Mouse (Mus musculus) stomach, embryonic 14.5 days (tissue): ENCODE measurements around the gene Rpl31. TPM values are rescaled to one million over a fixed set of nuclear protein-coding genes. Genes with fewer than 3 reads are reported as not detected.

Experiments used
- ATAC-seq: fragments of 200-750 bp; cut with Nextera tagmentation; 2 replicates; pipeline ENCODE4 v1.8.0; 2017; ENCODE audit warnings: low read depth, moderate TSS enrichment; ENCODE audit not compliant: insufficient number of reproducible peaks, insufficient read depth, low FRiP score
- H3K27ac ChIP-seq: fragments of 300-500 bp; sonication (generic); 2 replicates; pipeline ENCODE4 v1.5.1; 2014; ENCODE audit warnings: mild to moderate bottlenecking, low read length, moderate library complexity, mixed read lengths
- H3K27me3 ChIP-seq: fragments of 300-500 bp; sonication (generic); 2 replicates; pipeline ENCODE4 v1.6.1; 2014; ENCODE audit warnings: low read length, control low read depth, mixed read lengths; ENCODE audit not compliant: control insufficient read depth, insufficient read depth
- H3K36me3 ChIP-seq: fragments of 300-500 bp; sonication (generic); 2 replicates; pipeline ENCODE4 v1.6.1; 2014; ENCODE audit warnings: mild to moderate bottlenecking, control low read depth, low read length, moderate library complexity, mixed read lengths; ENCODE audit not compliant: control insufficient read depth, insufficient read depth
- H3K4me1 ChIP-seq: fragments of 300-500 bp; sonication (generic); 2 replicates; pipeline ENCODE4 v1.6.1; 2014; ENCODE audit warnings: low read length, control low read depth, mixed read lengths; ENCODE audit not compliant: control insufficient read depth, insufficient read depth
- H3K4me2 ChIP-seq: fragments of 300-500 bp; sonication (generic); replicated peaks from 2 replicates; pipeline ENCODE4 v1.6.1; 2014; ENCODE audit warnings: low read depth, low read length, control low read depth
- H3K4me3 ChIP-seq: fragments of 300-500 bp; sonication (generic); 2 replicates; pipeline ENCODE4 v1.5.1; 2014; ENCODE audit warnings: low read depth, low read length, control low read depth
- H3K9ac ChIP-seq: fragments of 300-500 bp; sonication (generic); replicated peaks from 2 replicates; pipeline ENCODE4 v1.6.1; 2014; ENCODE audit warnings: low read depth, mild to moderate bottlenecking, control low read depth, low read length, moderate library complexity, mixed read lengths
- H3K9me3 ChIP-seq: fragments of 300-500 bp; sonication (generic); 2 replicates; pipeline ENCODE4 v1.6.1; 2016; ENCODE audit warnings: low read depth, low read length, control low read depth; ENCODE audit not compliant: control insufficient read depth
- WGBS: fragments of 180-500 bp; shearing (Covaris S2); extraction: QIAGEN DNeasy Blood & Tissue Kit; methylation state at CpG from one replicate; pipeline ENCODE4 v1.1.7; 2014; 5-methylcytosine and 5-hydroxymethylcytosine counted together
- polyA plus RNA-seq: library from polyadenylated mRNA; unstranded; fragments of >200 nt; fragmentation: Nextera tagmentation; extraction: Ambion mirVana; gene quantifications from 2 replicates; pipeline ENCODE4 v1.2.1, GENCODE M21; 2014

The Rpl31 gene
- polyA plus RNA-seq, 1 experiment from 2014 or later = 805 TPM

DNA sequence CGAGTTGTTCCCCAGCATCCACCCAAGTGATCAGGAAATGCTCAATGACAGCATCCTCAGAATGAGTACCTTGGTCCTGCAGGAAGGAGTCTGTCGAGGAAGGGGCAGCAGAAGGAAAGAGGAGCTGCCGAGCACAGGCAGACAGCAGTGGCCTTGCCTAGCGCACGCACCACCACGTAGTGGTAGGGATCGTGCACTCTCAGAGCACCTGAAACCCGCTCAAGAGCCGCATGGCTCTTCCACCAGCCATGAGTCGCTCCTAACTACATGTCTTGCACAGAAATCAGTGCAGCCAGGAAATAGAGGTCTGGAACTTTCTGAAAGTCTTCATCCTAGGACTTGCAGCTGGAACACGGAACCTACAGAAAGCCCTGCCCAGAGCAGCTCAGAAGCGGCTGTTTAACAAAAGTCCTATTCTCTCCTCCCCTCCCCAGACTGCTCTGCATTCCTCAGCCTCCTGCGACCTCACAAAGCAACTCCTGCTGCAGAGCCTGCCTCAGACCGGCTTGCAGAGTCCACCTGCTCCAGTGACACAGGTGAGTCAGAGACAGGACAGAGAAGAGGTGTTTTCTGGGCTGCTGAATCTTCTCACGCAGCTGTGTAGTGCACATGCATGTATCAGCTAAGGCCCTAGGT lies 32.0 kb upstream of the Rpl31 start:
- no peaks in the 10 kb centered on the region for H3K27me3 ChIP-seq
- no peak overlapping the region for H3K9ac ChIP-seq
- H3K4me3 ChIP-seq = no peak overlapping the region
- 24% methylated on average over 15 of the region's 15 CpGs for WGBS
- no peaks in the 10 kb centered on the region for H3K36me3 ChIP-seq
- H3K4me2 ChIP-seq = no peak overlapping the region
- peak; percentile 33; the same call in 1 of the 2 replicates for ATAC-seq
- no peak overlapping the region for H3K27ac ChIP-seq
- no peaks in the 10 kb centered on the region for H3K4me1 ChIP-seq
- H3K9me3 ChIP-seq = no peaks in the 10 kb centered on the region

- H3K36me3 ChIP-seq = no peaks in the 10 kb centered on the region
- H3K4me1 ChIP-seq = no peaks in the 10 kb centered on the region
- H3K27me3 ChIP-seq = no peaks in the 10 kb centered on the region
- no peak overlapping the region for H3K9ac ChIP-seq
- H3K9me3 ChIP-seq = no peaks in the 10 kb centered on the region
- no peak overlapping the region for H3K4me3 ChIP-seq
- 83% methylated on average over 8 of the region's 8 CpGs for WGBS
- no peak overlapping the region for H3K27ac ChIP-seq
- H3K4me2 ChIP-seq = no peak overlapping the region
- no peak for ATAC-seq
Observed at GRCm38 (mm10) chr1:39336788-39337187, 30.9 kb upstream of the Rpl31 start.

DNA sequence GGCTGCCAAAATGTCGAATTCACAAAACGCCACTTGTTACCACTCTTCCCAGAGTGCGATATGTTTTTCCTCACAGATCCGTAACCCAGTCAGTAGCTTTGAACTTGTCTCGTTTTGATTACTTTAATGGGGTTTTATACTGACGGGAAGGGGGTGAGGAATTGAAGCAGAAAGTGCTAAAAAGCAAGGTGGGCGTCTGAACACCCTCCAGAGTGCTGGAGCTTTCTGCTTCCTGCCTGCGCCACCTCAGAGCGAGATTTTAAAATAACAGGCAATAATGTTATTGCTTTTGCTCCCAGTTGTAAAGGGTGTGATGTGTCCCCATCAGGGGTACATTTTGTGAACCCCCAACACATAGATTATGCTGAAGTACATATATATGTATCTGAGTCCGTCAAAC lies 28.8 kb upstream of the Rpl31 start:
- ATAC-seq = no peak
- Histone ChIP-seq H3K9me3 (no peaks in the 10 kb centered on the region), H3K4me2 (no peak overlapping the region), H3K36me3 (no peaks in the 10 kb centered on the region), H3K27ac (no peak overlapping the region), H3K4me1 (no peaks in the 10 kb centered on the region), H3K9ac (no peak overlapping the region), H3K27me3 (no peaks in the 10 kb centered on the region), H3K4me3 (no peak overlapping the region)
- 70% methylated on average over 10 of the region's 10 CpGs for WGBS

DNA sequence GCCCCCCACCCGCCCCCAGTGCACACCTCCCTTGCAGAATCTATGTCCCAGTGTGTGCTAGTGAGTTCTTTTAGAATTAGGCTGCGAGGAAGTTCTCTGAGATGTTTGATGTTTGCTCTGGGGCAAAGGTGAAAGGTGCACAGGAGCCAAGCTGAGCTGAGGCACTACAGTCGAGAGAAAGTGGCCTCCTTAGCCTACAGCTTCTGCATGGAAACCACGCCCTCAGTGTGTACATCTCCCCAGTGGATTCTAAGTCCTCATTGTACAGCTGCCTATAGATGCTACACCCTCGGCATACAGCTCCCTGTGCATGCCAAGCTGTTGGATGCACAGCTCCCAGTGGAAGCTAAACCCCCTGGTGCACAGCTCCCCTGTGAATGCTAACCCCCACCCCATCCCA lies 28.2 kb upstream of the Rpl31 start:
- Histone ChIP-seq H3K4me1 (no peaks in the 10 kb centered on the region), H3K4me2 (no peak overlapping the region), H3K36me3 (no peaks in the 10 kb centered on the region), H3K9me3 (no peaks in the 10 kb centered on the region), H3K27me3 (no peaks in the 10 kb centered on the region), H3K9ac (no peak overlapping the region), H3K27ac (no peak overlapping the region), H3K4me3 (no peak overlapping the region)
- WGBS = 41% methylated on average over 5 of the region's 5 CpGs
- no peak for ATAC-seq

- WGBS = 61% methylated on average over 6 of the region's 6 CpGs
- no peak overlapping the region for H3K4me3 ChIP-seq
- no peak for ATAC-seq
- H3K4me1 ChIP-seq = no peaks in the 10 kb centered on the region
- H3K9me3 ChIP-seq = no peaks in the 10 kb centered on the region
- H3K27ac ChIP-seq = no peak overlapping the region
- no peaks in the 10 kb centered on the region for H3K36me3 ChIP-seq
- H3K27me3 ChIP-seq = no peaks in the 10 kb centered on the region
- no peak overlapping the region for H3K9ac ChIP-seq
- no peak overlapping the region for H3K4me2 ChIP-seq
Observed at GRCm38 (mm10) chr1:39340156-39340555, 27.5 kb upstream of the Rpl31 start.

DNA sequence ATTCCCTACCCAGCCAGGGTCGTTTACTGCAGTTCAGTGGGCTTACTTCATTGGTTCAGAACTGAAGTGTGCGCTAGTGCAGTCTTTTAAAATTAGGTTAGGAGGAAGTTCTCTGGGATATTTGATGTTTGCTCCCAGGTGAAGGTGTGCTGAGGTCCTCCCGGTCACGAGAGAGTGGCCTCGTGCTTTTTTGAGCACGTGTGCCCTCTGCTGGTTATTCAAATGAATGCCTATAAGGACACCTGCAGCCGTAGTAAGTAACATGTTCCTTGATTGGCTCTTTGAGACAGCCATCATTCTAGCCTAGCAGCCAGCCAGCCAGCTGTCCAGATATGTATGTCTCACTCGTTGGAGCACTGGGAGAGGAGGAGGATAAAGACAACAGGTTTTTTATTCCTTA lies 27.0 kb upstream of the Rpl31 start:
- 14% methylated on average over 8 of the region's 8 CpGs for WGBS
- H3K4me3 ChIP-seq = no peak overlapping the region
- H3K4me1 ChIP-seq = no peaks in the 10 kb centered on the region
- no peak overlapping the region for H3K9ac ChIP-seq
- no peak for ATAC-seq
- H3K27me3 ChIP-seq = no peaks in the 10 kb centered on the region
- no peaks in the 10 kb centered on the region for H3K9me3 ChIP-seq
- H3K27ac ChIP-seq = no peak overlapping the region
- H3K36me3 ChIP-seq = no peaks in the 10 kb centered on the region
- H3K4me2 ChIP-seq = no peak overlapping the region

DNA sequence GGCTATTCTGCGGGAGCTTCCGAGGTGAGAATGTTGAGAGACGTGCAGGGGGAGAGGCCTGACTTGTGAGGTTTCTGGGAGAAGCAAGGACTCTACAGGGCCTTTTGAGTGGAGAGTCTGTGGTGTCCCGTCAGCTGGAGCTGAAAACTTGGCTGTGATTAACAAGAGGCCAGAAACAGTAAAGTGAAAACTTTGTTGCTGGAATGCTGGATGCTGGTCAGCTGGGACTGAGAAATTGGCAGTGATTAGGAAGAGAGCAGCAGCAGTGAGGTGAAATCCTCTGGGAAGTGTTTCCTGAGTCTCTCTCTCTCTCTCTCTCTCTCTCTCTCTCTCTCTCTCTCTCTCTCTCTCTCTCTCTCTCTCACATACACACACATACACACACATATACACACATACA lies 25.8 kb upstream of the Rpl31 start:
- no peak overlapping the region for H3K4me2 ChIP-seq
- H3K4me1 ChIP-seq = no peaks in the 10 kb centered on the region
- H3K9ac ChIP-seq = no peak overlapping the region; the same call in 1 of the 2 replicates
- H3K4me3 ChIP-seq = no peak overlapping the region
- H3K9me3 ChIP-seq = no peaks in the 10 kb centered on the region
- H3K36me3 ChIP-seq = no peaks in the 10 kb centered on the region
- no peak overlapping the region for H3K27ac ChIP-seq
- WGBS = 66% methylated on average over 4 of the region's 4 CpGs
- H3K27me3 ChIP-seq = no peaks in the 10 kb centered on the region
- ATAC-seq = no peak

- 81% methylated on average over 5 of the region's 5 CpGs for WGBS
- H3K4me3 ChIP-seq = no peak overlapping the region
- no peaks in the 10 kb centered on the region for H3K27me3 ChIP-seq
- no peak overlapping the region for H3K27ac ChIP-seq
- H3K9me3 ChIP-seq = no peaks in the 10 kb centered on the region
- H3K36me3 ChIP-seq = no peaks in the 10 kb centered on the region
- no peak overlapping the region for H3K9ac ChIP-seq
- no peaks in the 10 kb centered on the region for H3K4me1 ChIP-seq
- no peak overlapping the region for H3K4me2 ChIP-seq
- no peak for ATAC-seq
Observed at GRCm38 (mm10) chr1:39343242-39343641, 24.4 kb upstream of the Rpl31 start.

DNA sequence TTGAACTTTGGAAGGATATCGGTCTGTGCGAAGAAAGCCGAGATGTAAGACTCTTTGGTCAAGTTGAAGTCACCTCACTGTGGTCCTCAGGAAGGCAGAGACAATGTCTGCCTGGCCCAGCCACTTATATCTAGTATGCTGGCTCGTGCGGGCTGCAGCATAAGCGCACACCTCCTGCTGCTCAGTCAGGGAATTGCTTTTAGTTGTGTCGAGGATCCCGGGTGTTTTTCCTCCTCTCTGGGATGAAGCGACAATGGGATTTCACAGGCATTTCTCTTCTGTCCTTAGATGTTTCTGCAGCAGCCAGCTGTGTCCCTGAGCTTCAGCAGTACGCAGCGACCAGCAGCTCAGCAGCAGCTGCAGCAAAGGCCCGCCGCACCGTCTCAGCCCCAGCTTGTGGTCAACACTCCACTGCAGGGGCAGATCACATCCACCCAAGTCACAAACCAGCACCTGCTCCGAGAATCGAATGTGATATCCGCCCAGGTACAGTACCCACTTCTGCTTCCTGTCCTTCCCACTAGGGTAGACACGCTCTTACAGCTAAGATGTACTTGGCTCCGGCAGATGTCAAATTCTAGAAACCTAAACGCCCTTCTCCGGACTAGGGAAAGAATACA lies 22.6 kb upstream of the Rpl31 start:
- 60% methylated on average over 21 of the region's 21 CpGs for WGBS
- no peak for ATAC-seq

More for the DNA sequence above, 22.6 kb upstream of the Rpl31 start:
- Histone ChIP-seq H3K27ac (no peak overlapping the region), H3K4me1 (no peaks in the 10 kb centered on the region), H3K4me2 (no peak overlapping the region), H3K9ac (no peak overlapping the region), H3K27me3 (no peaks in the 10 kb centered on the region), H3K9me3 (no peaks in the 10 kb centered on the region), H3K4me3 (no peak overlapping the region), H3K36me3 (no peaks in the 10 kb centered on the region)
